Mouse (Mus musculus): ENCODE data around the gene Tmem200b. TPM values are rescaled to one million over a fixed set of nuclear protein-coding genes. Genes with fewer than 3 reads are reported as not detected.

Gene Tmem200b
- polyA plus RNA-seq, 1 experiment from 2014 or later = 0.60 TPM

DNA sequence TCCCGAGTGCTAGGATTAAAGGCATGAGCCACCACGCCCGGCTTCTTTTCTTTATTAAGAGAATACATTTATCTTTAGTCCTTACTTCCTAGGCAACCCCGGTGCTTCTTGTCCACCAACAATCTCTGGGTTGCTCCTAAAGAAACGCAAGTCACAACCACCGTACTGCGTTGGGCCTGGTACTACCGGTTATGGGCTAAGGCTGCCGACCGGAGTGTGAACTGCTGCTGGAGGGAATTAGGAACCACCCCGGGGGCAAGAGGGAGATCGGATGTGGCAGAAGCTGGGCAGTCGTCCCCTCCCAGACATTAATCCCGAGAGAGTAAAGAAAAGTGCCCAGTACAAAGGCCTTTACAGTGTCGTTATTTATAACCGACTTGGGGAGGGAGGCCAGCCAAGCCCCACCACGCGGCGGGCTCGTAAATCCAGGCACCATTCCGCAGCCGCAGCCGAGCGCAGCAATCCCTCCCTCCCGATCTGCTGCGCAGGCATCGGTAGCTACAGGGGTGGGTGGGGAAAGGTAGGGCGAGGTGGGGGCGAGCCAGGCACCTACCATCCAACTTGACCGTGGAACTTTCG is 6.6 kb upstream of the Tmem200b start:
- no peak overlapping the region for H3K27ac ChIP-seq (ENCODE audit: low read depth, low read length)
- H3K27me3 ChIP-seq (ENCODE audit: control insufficient read depth, insufficient read depth, low read length) = peaks cover 46% of the 10 kb centered on the region
- H3K9ac ChIP-seq (ENCODE audit: low read depth, low read length) = no peak overlapping the region
- H3K4me2 ChIP-seq (replicated peaks; ENCODE audit: low read depth, low read length) = peak overlapping the region; percentile 38
- peak overlapping the region; percentile 14; the same call in 1 of the 2 replicates for H3K4me3 ChIP-seq (ENCODE audit: low read depth, low read length)
- peaks cover 20% of the 10 kb centered on the region; the same call in 1 of the 2 replicates for H3K4me1 ChIP-seq (replicated peaks; ENCODE audit: control insufficient read depth, insufficient read depth, low read length)
- DNase-seq (ENCODE audit: low spot score) (peak; percentile 64), ATAC-seq (ENCODE audit: low FRiP score) (no peak)
- no peaks in the 10 kb centered on the region for H3K9me3 ChIP-seq (ENCODE audit: control insufficient read depth, low read length)
- 3% methylated on average over 28 of the region's 31 CpGs for WGBS
- H3K36me3 ChIP-seq (ENCODE audit: control insufficient read depth, insufficient read depth, low read length) = no peaks in the 10 kb centered on the region

DNA sequence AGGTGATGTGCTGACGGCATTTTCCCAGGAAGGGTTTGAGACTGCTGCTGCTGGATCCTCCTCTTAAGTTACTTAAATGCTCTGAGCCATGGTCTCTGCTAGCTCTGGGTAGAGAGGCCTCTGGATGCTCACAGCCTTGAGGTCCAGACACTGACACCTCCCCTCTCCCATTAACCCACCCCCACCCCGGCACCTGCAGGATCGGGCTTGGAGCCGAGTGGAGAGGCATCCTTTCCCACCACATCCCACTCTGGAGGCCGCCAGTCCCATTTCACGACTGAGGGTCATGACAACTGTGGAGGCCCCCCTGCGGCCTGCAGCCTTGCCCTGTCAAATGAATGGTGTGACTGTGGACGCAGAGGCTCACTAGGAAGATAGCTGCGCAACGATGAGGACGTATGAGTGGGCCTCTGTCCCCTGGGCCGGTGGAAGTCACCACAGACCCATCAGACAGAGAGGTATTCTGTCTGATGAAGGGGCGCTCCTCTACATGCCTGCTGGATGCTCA is 5.7 kb upstream of the Tmem200b start:
- Histone ChIP-seq H3K27ac (ENCODE audit: low read depth, low read length) (no peak overlapping the region), H3K9ac (ENCODE audit: low read depth, low read length) (no peak overlapping the region), H3K4me2 (replicated peaks; ENCODE audit: low read depth, low read length) (no peak overlapping the region), H3K4me1 (replicated peaks; ENCODE audit: control insufficient read depth, insufficient read depth, low read length) (peaks cover 22% of the 10 kb centered on the region), H3K36me3 (ENCODE audit: control insufficient read depth, insufficient read depth, low read length) (no peaks in the 10 kb centered on the region), H3K4me3 (ENCODE audit: low read depth, low read length) (peak overlapping the region; percentile 14; the same call in 1 of the 2 replicates), H3K9me3 (ENCODE audit: control insufficient read depth, low read length) (no peaks in the 10 kb centered on the region), H3K27me3 (ENCODE audit: control insufficient read depth, insufficient read depth, low read length) (peaks cover 55% of the 10 kb centered on the region)
- WGBS = 21% methylated on average over 13 of the region's 13 CpGs
- ATAC-seq (ENCODE audit: low FRiP score) = peak; percentile 12; the same call in 1 of the 2 replicates
- DNase-seq (ENCODE audit: low spot score) = no peak

DNA sequence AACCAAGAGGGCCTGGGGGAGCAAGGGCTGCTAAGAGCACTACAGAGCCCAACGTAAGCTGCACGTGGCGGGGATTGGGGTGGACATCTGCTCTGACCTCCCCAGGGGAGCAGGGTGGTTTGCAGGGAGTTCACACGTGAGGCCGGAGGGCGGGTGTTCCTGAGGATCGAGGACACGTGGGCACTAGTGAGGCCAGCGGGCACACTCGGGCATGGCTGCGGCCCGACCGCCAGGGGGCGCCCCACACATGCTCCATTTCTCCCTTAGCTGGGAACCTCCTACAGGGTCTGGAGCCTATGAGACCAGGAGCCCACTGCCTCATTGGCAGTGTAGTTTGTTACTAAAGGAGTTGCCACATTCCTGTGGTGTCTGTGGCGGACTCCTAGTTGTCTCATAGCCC is 5.1 kb upstream of the Tmem200b start:
- H3K4me1 ChIP-seq (replicated peaks; ENCODE audit: control insufficient read depth, insufficient read depth, low read length) = peaks cover 23% of the 10 kb centered on the region

DNA sequence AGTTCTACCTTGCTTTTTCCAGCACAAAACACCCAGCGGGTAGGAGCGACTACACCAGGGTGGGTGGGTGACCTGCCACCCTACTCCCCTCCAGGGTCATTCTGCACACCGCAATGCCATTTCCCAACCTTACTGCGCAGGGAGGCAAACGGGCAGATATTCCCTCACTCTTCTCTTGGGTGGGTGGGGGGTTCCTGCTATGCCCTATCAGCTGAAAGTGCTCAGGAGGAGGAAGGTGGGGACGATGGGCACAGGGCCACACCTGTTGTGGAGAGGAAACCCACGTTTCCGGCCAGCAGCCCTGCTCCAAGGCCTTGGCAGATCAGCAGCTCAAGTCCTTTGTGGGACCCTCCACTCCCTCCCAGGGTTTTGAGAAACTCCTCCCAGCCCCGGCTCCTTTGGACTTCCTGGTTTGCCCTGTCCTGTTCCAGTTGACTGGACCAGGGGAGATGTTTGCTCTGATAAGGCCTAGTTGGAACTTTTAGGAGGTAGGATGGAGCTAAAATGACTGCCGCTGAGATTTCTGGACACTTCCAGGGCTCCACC is 4.5 kb upstream of the Tmem200b start:
- Histone ChIP-seq H3K27ac (ENCODE audit: low read depth, low read length) (no peak overlapping the region), H3K27me3 (ENCODE audit: control insufficient read depth, insufficient read depth, low read length) (peaks cover 67% of the 10 kb centered on the region), H3K4me3 (ENCODE audit: low read depth, low read length) (no peak overlapping the region), H3K9ac (ENCODE audit: low read depth, low read length) (no peak overlapping the region), H3K4me1 (replicated peaks; ENCODE audit: control insufficient read depth, insufficient read depth, low read length) (peaks cover 26% of the 10 kb centered on the region), H3K4me2 (replicated peaks; ENCODE audit: low read depth, low read length) (no peak overlapping the region), H3K9me3 (ENCODE audit: control insufficient read depth, low read length) (no peaks in the 10 kb centered on the region), H3K36me3 (ENCODE audit: control insufficient read depth, insufficient read depth, low read length) (no peaks in the 10 kb centered on the region)
- DNase-seq (ENCODE audit: low spot score) (no peak), ATAC-seq (ENCODE audit: low FRiP score) (no peak)
- WGBS = 76% methylated on average over 10 of the region's 10 CpGs

More for the DNA sequence above, 5.1 kb upstream of the Tmem200b start:
- no peak overlapping the region for H3K4me3 ChIP-seq (ENCODE audit: low read depth, low read length)
- H3K27me3 ChIP-seq (ENCODE audit: control insufficient read depth, insufficient read depth, low read length) = peaks cover 61% of the 10 kb centered on the region
- ATAC-seq (ENCODE audit: low FRiP score) (peak; percentile 53; the same call in 1 of the 2 replicates), DNase-seq (ENCODE audit: low spot score) (peak; percentile 84)
- no peak overlapping the region for H3K9ac ChIP-seq (ENCODE audit: low read depth, low read length)
- WGBS = 5% methylated on average over 15 of the region's 15 CpGs
- H3K4me2 ChIP-seq (replicated peaks; ENCODE audit: low read depth, low read length) = no peak overlapping the region
- H3K9me3 ChIP-seq (ENCODE audit: control insufficient read depth, low read length) = no peaks in the 10 kb centered on the region
- H3K27ac ChIP-seq (ENCODE audit: low read depth, low read length) = no peak overlapping the region
- H3K36me3 ChIP-seq (ENCODE audit: control insufficient read depth, insufficient read depth, low read length) = no peaks in the 10 kb centered on the region

DNA sequence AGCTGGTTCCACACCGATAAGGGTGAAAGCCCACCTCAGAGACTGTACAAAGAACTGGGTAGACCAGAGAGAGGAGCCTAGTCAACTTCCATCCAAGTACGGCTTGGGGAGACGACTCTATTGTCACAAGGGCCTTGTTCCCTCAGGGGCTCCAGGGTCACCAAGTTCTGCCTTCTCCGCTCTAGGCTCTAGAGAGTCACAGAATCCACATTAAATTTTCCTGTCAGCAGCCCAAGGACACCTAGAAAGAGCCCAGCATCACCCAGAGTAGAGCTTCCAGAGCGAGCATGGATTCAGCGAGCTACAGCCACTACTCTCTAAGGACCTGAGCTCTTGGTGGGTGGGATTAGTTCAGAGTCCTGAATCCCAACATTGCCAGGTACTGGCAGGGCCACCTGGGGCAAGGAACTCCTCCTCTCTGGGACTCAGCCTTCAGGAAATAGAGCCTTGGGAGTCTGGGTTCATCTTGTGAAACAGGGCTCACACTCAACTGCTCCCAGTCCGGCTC is 3.5 kb upstream of the Tmem200b start:
- Histone ChIP-seq H3K4me1 (replicated peaks; ENCODE audit: control insufficient read depth, insufficient read depth, low read length) (peaks cover 31% of the 10 kb centered on the region), H3K27ac (ENCODE audit: low read depth, low read length) (no peak overlapping the region), H3K4me3 (ENCODE audit: low read depth, low read length) (no peak overlapping the region), H3K4me2 (replicated peaks; ENCODE audit: low read depth, low read length) (no peak overlapping the region), H3K27me3 (ENCODE audit: control insufficient read depth, insufficient read depth, low read length) (peaks cover 77% of the 10 kb centered on the region), H3K36me3 (ENCODE audit: control insufficient read depth, insufficient read depth, low read length) (0 out of 2 replicates have a peak, but pooled peaks cover 2% of the 10 kb centered on the region), H3K9me3 (ENCODE audit: control insufficient read depth, low read length) (no peaks in the 10 kb centered on the region), H3K9ac (ENCODE audit: low read depth, low read length) (no peak overlapping the region)
- no peak for DNase-seq (ENCODE audit: low spot score)
- 43% methylated on average over 7 of the region's 7 CpGs for WGBS
- no peak for ATAC-seq (ENCODE audit: low FRiP score)

DNA sequence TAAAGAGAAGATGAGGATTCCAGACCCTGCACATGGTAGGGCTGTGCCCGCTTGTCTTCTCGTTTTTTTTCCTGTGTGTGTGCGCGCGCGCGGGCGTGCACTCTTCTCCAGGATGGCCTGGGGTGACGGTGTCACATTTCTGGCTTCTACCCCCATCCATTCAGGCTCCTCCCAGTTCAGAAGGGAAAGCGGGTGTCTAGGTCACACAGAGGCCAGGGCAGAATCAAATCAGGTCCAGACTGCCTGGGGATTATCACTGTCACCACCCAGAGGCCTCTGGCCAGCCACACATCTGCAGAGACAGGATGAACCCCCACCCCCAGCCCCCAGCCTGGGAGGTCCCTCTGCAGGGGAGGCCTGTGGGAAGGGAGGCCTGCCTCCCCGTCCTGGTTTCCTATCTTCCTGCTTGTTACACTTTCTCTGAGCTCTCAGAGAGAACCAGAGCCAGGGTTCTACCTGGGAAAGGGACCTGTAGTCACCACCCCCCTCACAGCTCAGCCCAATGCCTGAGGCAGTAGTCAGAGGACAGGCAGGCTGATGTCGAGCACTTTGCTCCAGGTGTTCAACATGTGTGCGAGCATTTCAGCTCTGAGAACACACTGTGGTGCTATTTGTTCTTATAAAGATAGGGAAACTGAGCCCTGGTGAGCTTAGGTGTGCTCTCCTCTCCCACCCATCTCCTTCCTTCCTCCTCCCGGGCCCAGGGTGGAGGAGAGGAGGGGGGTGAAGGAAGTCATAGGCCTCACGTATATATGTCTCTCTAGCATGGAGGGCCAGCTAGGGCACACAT is 2.7 kb upstream of the Tmem200b start:
- Histone ChIP-seq H3K9ac (ENCODE audit: low read depth, low read length) (no peak overlapping the region), H3K4me2 (replicated peaks; ENCODE audit: low read depth, low read length) (no peak overlapping the region), H3K9me3 (ENCODE audit: control insufficient read depth, low read length) (no peaks in the 10 kb centered on the region), H3K27ac (ENCODE audit: low read depth, low read length) (no peak overlapping the region), H3K36me3 (ENCODE audit: control insufficient read depth, insufficient read depth, low read length) (0 out of 2 replicates have a peak, but pooled peaks cover 4% of the 10 kb centered on the region), H3K4me1 (replicated peaks; ENCODE audit: control insufficient read depth, insufficient read depth, low read length) (peaks cover 31% of the 10 kb centered on the region), H3K27me3 (ENCODE audit: control insufficient read depth, insufficient read depth, low read length) (peaks cover 79% of the 10 kb centered on the region), H3K4me3 (ENCODE audit: low read depth, low read length) (no peak overlapping the region)
- WGBS = 6% methylated on average over 15 of the region's 15 CpGs
- peak; percentile 51 for DNase-seq (ENCODE audit: low spot score)
- no peak for ATAC-seq (ENCODE audit: low FRiP score)

DNA sequence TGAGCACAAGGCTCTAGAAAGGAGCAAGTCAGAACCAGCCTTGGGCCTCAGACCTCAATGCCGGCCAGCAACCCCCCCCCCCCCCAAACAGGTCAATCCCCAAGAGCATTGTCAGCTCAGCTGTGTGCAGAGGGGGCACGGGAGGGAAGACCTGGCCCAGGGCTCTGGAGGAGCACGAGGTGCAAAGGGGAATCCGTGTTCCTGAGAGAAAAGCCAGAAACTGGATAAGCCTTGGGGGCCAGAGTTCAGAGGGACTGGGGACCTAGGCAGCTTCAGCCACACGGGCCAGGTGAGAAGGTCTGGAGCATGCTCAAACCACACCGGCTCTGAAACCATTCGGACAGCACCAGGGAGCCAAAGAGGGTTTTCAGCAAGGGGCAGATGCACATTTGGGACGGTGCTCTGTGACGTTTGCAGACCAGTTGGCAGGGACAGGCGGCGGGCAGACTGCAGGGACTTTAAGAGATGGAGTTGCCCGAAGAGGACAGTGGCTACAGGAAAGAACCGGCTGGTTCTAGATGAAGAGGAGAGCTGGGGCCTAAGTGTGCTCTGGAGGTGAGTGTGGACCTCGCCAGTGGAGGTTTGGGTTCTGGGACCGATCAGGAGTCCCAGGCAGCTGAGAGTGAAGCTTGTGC is 1.9 kb upstream of the Tmem200b start:
- Histone ChIP-seq H3K9ac (ENCODE audit: low read depth, low read length) (no peak overlapping the region), H3K4me2 (replicated peaks; ENCODE audit: low read depth, low read length) (no peak overlapping the region), H3K36me3 (ENCODE audit: control insufficient read depth, insufficient read depth, low read length) (0 out of 2 replicates have a peak, but pooled peaks cover 4% of the 10 kb centered on the region), H3K4me1 (replicated peaks; ENCODE audit: control insufficient read depth, insufficient read depth, low read length) (peaks cover 30% of the 10 kb centered on the region), H3K27ac (ENCODE audit: low read depth, low read length) (no peak overlapping the region), H3K27me3 (ENCODE audit: control insufficient read depth, insufficient read depth, low read length) (peaks cover 82% of the 10 kb centered on the region), H3K4me3 (ENCODE audit: low read depth, low read length) (no peak overlapping the region), H3K9me3 (ENCODE audit: control insufficient read depth, low read length) (no peaks in the 10 kb centered on the region)
- ATAC-seq (ENCODE audit: low FRiP score) (no peak), DNase-seq (ENCODE audit: low spot score) (no peak)
- 5% methylated on average over 15 of the region's 15 CpGs for WGBS

DNA sequence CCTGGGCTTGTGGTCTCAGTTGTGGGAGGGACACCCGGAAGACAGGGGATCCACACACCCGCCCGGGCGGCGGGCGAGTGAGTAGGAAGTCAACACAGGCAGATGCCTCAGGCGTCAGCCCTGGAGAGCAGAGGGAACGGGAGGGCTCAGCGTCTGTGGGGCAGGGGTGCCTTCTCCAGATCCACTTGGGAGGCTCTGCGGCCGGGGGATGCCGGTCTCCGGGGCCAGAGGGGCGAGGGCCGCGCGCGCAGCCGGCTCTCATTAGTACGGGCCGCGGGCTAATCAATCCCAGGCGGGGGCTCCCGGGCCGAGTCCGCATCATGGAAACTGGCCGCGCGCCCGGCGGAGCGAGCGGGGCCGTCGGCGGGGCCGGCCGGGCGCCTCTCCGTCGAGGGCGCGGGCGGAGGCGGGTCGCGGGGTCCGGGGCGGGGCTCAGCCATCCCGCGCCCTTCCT is 1.4 kb upstream of the Tmem200b start:
- peak overlapping the region; percentile 37 for H3K9ac ChIP-seq (ENCODE audit: low read depth, low read length)
- peak overlapping the region; percentile 42 for H3K4me3 ChIP-seq (ENCODE audit: low read depth, low read length)
- no peak overlapping the region for H3K27ac ChIP-seq (ENCODE audit: low read depth, low read length)
- H3K4me1 ChIP-seq (replicated peaks; ENCODE audit: control insufficient read depth, insufficient read depth, low read length) = peaks cover 25% of the 10 kb centered on the region
- H3K27me3 ChIP-seq (ENCODE audit: control insufficient read depth, insufficient read depth, low read length) = peaks cover 81% of the 10 kb centered on the region
- ATAC-seq (ENCODE audit: low FRiP score) (no peak), DNase-seq (ENCODE audit: low spot score) (peak; percentile 64)
- WGBS = under 1% methylated on average over 38 of the region's 51 CpGs
- H3K36me3 ChIP-seq (ENCODE audit: control insufficient read depth, insufficient read depth, low read length) = 0 out of 2 replicates have a peak, but pooled peaks cover 4% of the 10 kb centered on the region
- H3K4me2 ChIP-seq (replicated peaks; ENCODE audit: low read depth, low read length) = peak overlapping the region; percentile 85
- no peaks in the 10 kb centered on the region for H3K9me3 ChIP-seq (ENCODE audit: control insufficient read depth, low read length)

Data from hindbrain, embryonic 11.5 days (tissue).